Mouse (Mus musculus): ENCODE data around the gene Stxbp2.
"Not testable (repeated sequence)": the region's sequence is repeated elsewhere in the genome, so short reads cannot be mapped to it uniquely, and the experiment has no call there.

Stxbp2 gene

GRCm38 (mm10) chr8:3630647-3631477 lies at the start of gene Stxbp2:
Gene Stxbp2, plus strand, starts transcription at chr8:3630955.
- peak; percentile 90 for DNase-seq

DNA sequence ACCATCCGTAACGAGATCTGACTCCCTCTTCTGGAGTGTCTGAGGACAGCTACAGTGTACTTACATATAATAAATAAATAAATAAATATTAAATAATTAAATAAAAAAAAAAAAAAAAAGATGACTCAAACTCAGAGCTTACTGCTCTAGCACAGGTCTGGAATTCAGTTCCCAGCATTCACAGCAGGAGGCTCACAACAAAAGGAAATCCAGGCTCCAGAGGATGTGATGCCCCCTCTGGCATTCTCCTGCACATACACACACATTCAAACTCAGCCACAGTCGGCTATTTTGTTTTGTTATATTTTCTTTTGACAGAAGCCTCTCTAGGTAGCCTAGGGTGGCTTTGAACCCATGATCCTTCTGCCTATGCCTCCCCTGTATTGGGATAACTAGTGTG lies 48.8 kb upstream of the Stxbp2 start:
- DNase-seq: not testable (repeated sequence)

DNA sequence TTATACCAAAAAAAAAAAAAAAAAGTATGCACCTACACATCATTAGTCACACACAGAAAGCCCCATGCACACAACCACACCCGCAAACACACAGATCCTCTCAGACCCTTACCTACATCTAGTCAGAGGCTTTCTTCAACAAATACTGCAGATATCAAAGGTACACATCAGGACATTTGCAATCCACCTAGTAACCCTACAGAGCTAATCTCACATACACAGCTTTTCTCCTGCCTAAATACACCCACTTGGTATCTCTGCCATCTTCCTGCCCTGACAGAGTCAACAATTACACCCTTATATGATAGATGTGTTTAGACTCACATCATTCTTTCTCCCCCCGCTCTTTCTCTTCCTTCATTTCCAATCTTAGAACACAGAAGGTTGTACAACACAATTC lies 44.3 kb upstream of the Stxbp2 start:
- DNase-seq: no peak

GRCm38 (mm10) chr8:3586993-3587390 lies 43.8 kb upstream of the Stxbp2 start, which contains the start of gene Camsap3:
Gene Camsap3, plus strand, starts transcription at chr8:3587293.
- DNase-seq: no peak

DNA sequence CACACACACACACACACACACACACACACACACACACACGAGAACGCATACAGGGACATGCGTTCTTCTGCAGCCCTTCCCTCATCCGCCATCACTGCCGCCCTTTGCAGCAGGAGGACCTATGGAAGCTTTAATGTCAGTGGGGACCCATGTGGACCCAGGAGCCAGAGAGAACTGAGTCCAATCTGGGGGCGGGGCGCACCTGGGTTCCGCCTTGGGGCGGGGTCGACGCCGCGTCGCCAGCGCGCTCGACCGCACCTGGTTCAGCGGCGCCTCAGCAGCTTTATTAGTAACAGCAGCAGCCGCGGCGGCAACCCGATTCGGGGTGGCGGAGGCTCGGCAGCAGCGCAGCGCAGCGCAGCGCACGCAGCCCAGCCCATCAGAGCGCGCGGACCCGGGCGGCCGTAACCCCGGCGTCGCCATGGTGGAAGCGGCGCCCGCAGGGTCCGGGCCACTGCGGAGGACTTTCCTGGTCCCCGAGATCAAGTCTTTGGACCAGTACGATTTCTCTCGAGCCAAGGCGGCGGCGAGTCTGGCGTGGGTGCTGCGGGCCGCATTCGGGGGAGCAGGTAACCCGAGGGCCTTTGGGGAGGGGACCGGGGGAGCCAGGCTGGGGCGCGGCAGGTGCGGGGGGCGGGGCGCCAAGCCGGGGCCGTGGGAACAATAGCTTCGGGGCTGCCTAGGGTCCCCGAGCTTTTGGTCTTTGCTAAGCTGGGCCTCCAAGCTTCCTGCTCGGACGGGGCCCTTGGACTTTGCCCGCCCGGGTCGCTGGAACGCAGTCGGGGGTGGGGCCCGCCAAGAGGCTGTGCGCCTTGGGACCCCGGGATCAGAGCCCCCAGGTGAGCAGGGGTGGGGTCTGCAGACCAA lies 43.1 kb upstream of the Stxbp2 start:
- peak; percentile 89 for DNase-seq

DNA sequence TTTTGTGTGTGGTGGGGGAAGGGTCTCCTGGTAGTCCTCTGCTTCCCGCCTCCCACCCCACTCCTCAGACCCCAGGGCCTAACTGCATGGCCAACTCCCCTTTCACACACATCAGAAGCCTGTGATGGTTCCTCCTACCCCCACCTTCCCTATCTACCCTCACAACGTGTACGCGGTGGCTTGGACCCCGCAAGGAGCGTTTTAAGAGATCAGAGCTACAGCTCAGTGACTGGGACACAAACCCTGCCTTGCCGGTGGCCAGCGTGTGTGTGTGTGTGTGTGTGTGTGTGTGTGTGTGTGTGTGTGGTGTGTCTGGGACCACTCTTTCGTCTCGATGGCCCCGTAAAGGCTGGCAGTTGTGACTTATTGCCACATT lies 42.5 kb upstream of the Stxbp2 start:
- DNase-seq: no peak

DNA sequence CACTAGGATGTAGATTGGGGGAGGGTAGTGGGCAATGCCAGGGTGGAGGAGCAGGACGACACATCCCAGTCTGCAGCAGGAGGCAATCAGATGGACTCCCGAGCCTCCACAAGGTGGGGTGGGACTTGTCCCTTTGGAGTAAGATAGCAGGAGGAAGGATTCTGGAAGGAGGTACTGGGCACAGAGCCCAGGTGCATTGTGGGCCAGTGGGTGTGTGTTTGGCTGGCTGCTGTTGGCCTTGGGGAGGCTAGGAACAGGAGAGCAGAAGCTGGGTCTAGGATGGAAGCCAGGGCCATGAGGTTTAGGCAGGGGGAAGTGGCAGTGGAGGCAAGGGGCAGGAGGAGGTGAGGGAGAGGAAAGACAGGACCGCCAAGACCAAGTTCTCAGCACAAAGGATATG lies 37.3 kb upstream of the Stxbp2 start:
- DNase-seq: peak; percentile 19

DNA sequence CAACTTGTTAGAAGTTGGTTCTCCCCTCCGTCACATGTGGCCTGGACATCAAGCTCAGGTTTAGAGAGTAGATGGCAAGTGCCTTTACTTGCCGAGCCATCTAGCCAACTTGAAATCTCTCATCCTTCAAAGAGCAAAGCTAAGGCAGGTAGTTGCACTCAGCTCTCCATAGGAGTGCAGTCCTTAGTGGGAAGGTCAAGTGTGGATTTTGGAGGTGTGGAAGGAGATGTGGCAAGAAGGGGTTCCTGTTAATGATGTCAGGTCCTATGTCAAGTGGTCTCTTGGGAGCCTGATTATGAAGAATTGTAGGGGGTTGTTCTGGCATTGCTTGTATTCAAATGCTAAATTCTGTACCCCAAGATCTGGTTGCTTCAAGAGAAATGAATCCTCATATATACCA lies 36.3 kb upstream of the Stxbp2 start:
- DNase-seq: no peak

DNA sequence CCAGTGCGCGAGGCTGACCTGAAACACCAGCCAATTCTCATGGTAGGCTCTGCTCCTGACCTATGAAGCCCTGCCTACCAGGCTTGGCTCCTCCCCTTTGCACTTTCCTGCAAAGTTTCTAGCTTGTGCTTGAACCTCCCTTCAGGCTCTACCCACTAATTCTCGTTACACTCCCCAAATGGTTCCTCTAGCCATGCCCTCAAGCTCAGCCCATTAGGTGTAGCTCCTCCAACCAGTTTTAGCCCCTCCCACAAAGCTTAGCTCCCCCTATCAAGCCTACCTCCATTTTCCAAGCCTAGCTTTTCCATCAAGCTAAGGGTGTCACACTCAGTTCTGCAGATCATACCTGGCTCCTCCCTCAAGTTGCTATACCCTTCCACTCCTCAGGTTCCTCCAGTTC lies 32.7 kb upstream of the Stxbp2 start:
- DNase-seq: no peak

DNA sequence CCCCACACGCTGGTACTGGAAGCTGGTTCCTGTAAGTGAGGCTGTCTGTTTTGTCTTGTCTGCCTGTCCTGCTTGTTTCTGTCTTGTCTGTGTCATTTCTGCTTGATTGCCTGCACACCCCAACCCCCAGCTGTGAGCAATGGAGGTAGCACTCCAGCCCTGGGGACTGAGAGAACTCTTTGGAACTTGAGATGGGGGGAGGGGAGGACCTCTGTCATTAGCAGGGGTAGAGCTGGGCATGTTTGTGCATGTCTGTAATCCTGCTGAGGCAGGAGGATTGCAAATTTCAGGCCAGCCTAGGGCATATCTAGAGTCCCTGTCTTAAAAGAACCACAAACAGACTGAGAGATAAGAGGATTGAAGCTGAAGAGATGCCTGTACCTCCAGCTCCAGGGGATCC lies 31.5 kb upstream of the Stxbp2 start:
- no peak for DNase-seq

GRCm38 (mm10) chr8:3600401-3600800 lies 30.4 kb upstream of the Stxbp2 start:
- DNase-seq: peak; percentile 62

GRCm38 (mm10) chr8:3603439-3603838 lies 27.3 kb upstream of the Stxbp2 start:
- DNase-seq: no peak

- peak; percentile 48 for DNase-seq
Measured at GRCm38 (mm10) chr8:3606593-3606992, 24.2 kb upstream of the Stxbp2 start.

DNA sequence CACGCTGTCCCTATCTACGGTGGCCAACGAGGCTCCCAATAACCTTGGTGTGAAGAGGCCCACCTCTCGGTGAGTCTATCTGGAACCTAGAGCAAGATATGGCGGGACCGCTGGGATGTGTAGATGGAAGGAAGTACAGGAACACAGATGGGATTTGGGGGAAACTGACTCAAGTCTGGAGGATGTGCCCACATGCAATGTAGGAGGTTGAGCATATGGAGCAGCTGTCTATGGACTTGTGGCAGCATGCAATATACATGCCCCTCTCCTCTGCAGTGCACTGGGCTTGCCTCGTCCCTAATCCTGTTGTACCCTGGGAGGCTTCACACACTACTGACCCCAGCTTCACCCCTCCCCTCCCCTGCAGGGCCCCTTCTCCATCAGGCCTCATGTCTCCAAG lies 22.9 kb upstream of the Stxbp2 start:
- DNase-seq: no peak

- peak; percentile 52 for DNase-seq
Measured at GRCm38 (mm10) chr8:3609046-3609815, 21.5 kb upstream of the Stxbp2 start.

DNA sequence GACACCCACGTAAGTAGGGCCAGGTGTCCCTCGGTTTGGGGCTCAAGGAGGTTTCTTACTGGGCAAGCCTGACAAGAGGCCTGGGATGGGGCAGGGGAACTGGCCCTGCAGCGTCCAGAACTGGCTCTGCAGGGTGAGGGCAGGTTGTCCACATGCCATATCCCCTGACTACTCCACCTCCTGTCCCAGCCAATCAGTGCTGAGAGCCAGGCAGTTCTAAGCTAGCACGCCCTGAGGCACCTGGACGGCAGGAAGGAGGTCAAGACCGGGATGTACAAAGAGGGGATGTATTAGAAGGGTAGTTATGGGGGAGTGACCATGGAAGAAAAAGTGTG lies 21.0 kb upstream of the Stxbp2 start:
- peak; percentile 71 for DNase-seq

GRCm38 (mm10) chr8:3621199-3621970 lies 9.4 kb upstream of the Stxbp2 start, which contains the start of the genes Xab2 and Pet100:
Gene Xab2, minus strand, starts transcription at chr8:3621316.
Gene Pet100, plus strand, starts transcription at chr8:3621548.
- DNase-seq: peak; percentile 99

GRCm38 (mm10) chr8:3622119-3622518 lies 8.6 kb upstream of the Stxbp2 start:
- no peak for DNase-seq

- DNase-seq: no peak
Measured at GRCm38 (mm10) chr8:3625445-3625844, 5.3 kb upstream of the Stxbp2 start, which contains the start of gene Pcp2. Gene Pcp2, minus strand, starts transcription at chr8:3625545.

DNA sequence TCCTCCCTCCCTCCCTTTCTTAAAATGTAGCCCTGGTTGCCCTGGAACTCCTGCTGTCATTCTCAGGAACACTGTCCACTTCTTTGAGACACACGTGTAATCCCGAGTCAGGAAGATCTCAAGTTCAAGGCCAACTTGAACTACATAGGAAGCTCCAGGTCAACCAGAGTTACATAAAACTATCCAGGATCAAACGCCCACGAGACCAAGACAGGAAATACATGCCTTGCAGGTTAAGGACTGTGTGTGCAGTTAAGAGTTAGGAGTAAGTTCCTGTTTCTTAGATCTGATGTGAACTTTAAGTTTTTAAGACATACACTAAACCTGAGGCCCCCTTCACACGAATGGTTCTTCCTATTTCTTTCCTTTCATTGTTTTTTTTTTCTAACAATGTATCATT lies 3.8 kb upstream of the Stxbp2 start:
- DNase-seq: no peak

GRCm38 (mm10) chr8:3628014-3628413 lies 2.7 kb upstream of the Stxbp2 start:
- DNase-seq: peak; percentile 52

GRCm38 (mm10) chr8:3631478-3631875 lies 722 bp downstream of the Stxbp2 start:
- peak; percentile 36 for DNase-seq
